Mouse (Mus musculus) neutrophil, adult 5-6 weeks (primary cell): ENCODE results near the gene Yipf2. TPM values are rescaled to one million over a fixed set of nuclear protein-coding genes. Genes with fewer than 3 reads are reported as not detected.

Experiments
- total RNA-seq: library from RNA; stranded (forward); fragments of 200-1000 nt; gene quantifications from 2 replicates; pipeline ENCODE4 v1.2.3, GENCODE M21; 2017

The Yipf2 gene
- total RNA-seq, 1 experiment from 2014 or later, result 11.1 TPM

Other genes starting within 250 kb of the Yipf2 start
- gene Ilf3, start 225.0 kb downstream of the Yipf2 start, total RNA-seq, result 58.2 and 67.9 TPM in 2 replicates
- gene Qtrt1, start 181.0 kb downstream of the Yipf2 start, total RNA-seq, result 19.4 and 22.7 TPM in 2 replicates
- 318 and 340 TPM in 2 replicates for gene Dnm2, start 167.9 kb downstream of the Yipf2 start, total RNA-seq
- 4.4 and 5.3 TPM in 2 replicates for gene Tmed1, start 82.6 kb downstream of the Yipf2 start, total RNA-seq
- 333 and 359 TPM in 2 replicates for gene AB124611, start 66.7 kb downstream of the Yipf2 start, total RNA-seq
- gene Carm1, start 45.9 kb downstream of the Yipf2 start, total RNA-seq, result 17.6 and 18.3 TPM in 2 replicates
- 23.7 and 28.5 TPM in 2 replicates for gene Timm29, start 106 bp downstream of the Yipf2 start, total RNA-seq
- 70.4 and 71.1 TPM in 2 replicates for gene Smarca4, start 23.3 kb upstream of the Yipf2 start, total RNA-seq
- 8.6 and 10.0 TPM in 2 replicates for gene Ldlr, start 130.7 kb upstream of the Yipf2 start, total RNA-seq
- gene Spc24, start 167.5 kb upstream of the Yipf2 start, total RNA-seq, result 2.7 and 5.2 TPM in 2 replicates
- 0.23 TPM in 1 of 2 replicates, not detected in the other for gene Kank2, start 205.9 kb upstream of the Yipf2 start, total RNA-seq
- not detected in 2 replicates for gene Angptl8, start 242.7 kb upstream of the Yipf2 start, total RNA-seq